Mouse (Mus musculus) forebrain, embryonic 10.5 days (tissue): Measurements from ENCODE around the gene Tmem234. TPM values are rescaled to one million over a fixed set of nuclear protein-coding genes. Genes with fewer than 3 reads are reported as not detected.

Source experiments
- DNase-seq: peaks from one replicate; pipeline ENCODE4 v3.0.0-alpha.2; 2017; ENCODE audit warnings: low spot score; ENCODE audit errors: extremely low spot score
- H3K27ac ChIP-seq: fragments of 300-500 bp; sonication (generic); 2 replicates; pipeline ENCODE4 v1.5.1; 2016; ENCODE audit warnings: mild to moderate bottlenecking
- H3K27me3 ChIP-seq: fragments of 300-500 bp; sonication (generic); 2 replicates; pipeline ENCODE4 v1.6.1; 2016; ENCODE audit warnings: mild to moderate bottlenecking; ENCODE audit not compliant: poor library complexity, severe bottlenecking
- H3K36me3 ChIP-seq: fragments of 300-500 bp; sonication (generic); replicated peaks from 2 replicates; pipeline ENCODE4 v1.6.1; 2016; ENCODE audit warnings: mild to moderate bottlenecking, moderate library complexity
- H3K4me1 ChIP-seq: fragments of 300-500 bp; sonication (generic); 2 replicates; pipeline ENCODE4 v1.6.1; 2016
- H3K4me3 ChIP-seq: fragments of 300-500 bp; sonication (generic); 2 replicates; pipeline ENCODE4 v1.5.1; 2016; ENCODE audit warnings: mild to moderate bottlenecking, moderate library complexity
- H3K9me3 ChIP-seq: fragments of 300-500 bp; sonication (generic); 2 replicates; pipeline ENCODE4 v1.6.1; 2016; ENCODE audit warnings: mild to moderate bottlenecking, moderate library complexity
- WGBS: fragments of 180-500 bp; shearing (Covaris S2); methylation state at CpG from one replicate; pipeline ENCODE4 v1.1.7; 2016; 5-methylcytosine and 5-hydroxymethylcytosine counted together
- microRNA-seq: library from miRNA; unstranded; fragments of <30 nt; microRNA quantifications from one replicate; pipeline ENCODE4, GENCODE M21; 2017
- polyA plus RNA-seq: library from polyadenylated mRNA; unstranded; fragments of >200 nt; fragmentation: Nextera tagmentation; extraction: Ambion mirVana; gene quantifications from 2 replicates; pipeline ENCODE4 v1.2.1, GENCODE M21; 2016

Gene Tmem234
- polyA plus RNA-seq, 1 experiment from 2014 or later: 224 TPM

DNA sequence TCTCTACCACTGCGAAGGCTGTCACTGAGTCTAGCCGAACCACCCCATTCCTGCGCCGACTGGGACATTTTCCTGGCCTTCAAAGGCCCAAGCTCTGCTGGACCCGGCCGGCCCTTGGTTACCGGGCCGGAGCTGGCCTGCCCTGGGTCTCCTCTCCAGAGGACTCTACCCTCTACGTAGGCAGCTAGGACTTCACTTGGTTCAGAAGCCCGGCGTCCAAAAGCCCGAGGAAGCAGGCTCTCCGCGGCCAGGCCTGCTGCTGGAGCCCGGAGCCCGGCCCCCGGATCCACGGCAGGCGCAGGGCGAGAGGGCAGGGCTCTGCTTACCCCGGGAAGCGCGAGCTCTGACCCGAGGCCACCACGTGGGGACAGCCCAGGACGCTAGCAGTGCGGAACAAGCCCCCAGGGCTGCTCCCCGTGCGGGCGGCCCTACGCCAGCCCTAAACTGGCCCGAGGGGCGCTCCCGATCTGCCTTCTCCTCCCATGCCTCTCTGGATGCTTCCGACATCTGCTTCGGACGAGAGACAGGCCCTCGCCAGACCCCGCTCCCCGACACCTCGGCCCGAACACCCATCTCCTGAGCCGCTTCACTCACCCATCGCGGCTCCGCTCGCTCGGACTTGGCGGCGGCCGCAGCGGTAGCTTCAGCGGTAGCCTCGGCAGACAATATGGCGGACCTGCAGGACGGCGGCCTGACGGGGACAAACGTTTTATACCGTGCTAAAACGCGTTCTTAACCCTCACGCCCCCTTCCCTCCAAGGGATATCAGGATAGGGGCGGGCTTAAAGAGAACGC lies 71.8 kb downstream of the Tmem234 start, which contains the start of gene Kpna6:
Kpna6 (minus strand) TSS at position 685 of the 795 bp plus-strand sequence.
- WGBS: under 1% methylated on average over 65 of the region's 65 CpGs
- no peaks in the 10 kb centered on the region for H3K27me3 ChIP-seq
- H3K27ac ChIP-seq: peak within 1 kb of the TSS; percentile 94
- peak within 1 kb of the TSS; percentile 98 for H3K4me3 ChIP-seq
- H3K9me3 ChIP-seq: no peaks in the 10 kb centered on the region
- peaks cover 27% of the 10 kb centered on the region for H3K4me1 ChIP-seq
- H3K36me3 ChIP-seq: peaks cover 44% of the 10 kb centered on the region
- peak; percentile 90 for DNase-seq

DNA sequence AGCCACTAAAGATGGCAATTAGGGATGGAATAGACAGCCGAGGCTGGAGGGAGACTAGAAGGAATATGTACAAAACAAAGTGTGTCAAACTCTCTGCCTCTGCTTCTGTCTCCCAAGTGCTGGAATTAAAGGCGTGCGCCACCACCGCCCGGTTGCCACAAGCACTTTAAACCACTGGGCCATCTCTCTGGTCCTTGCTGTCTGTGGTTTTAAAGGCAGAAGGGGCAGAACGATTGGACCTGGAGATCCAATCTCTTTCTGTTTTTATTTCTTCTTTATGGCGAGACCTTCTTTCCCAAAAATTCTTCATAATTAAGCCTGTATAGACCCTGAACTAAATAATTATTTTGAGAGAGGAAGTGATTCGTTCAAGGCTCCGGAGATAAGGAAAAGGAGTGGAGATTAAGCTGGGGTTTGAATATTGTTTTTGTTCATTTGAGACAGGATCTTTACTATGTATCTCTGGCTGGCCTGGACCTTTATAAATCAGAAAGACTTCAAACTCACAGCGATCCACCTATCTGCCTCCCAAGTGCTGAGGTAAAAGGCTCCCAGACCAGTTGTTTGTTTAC lies 72.5 kb downstream of the Tmem234 start:
- no peaks in the 10 kb centered on the region for H3K9me3 ChIP-seq
- H3K27ac ChIP-seq: peak overlapping the region; percentile 94

More for the DNA sequence above, 72.5 kb downstream of the Tmem234 start:
- peaks cover 27% of the 10 kb centered on the region for H3K4me1 ChIP-seq
- 11% methylated on average over 10 of the region's 10 CpGs for WGBS
- no peak for DNase-seq
- H3K4me3 ChIP-seq: peak overlapping the region; percentile 98
- peaks cover 45% of the 10 kb centered on the region for H3K36me3 ChIP-seq
- no peaks in the 10 kb centered on the region for H3K27me3 ChIP-seq

Small RNAs within 50 kb of the gene (microRNA-seq; reads per million reads assigned to microRNA genes)
- not detected for gene Mir8119

Other genes with a start within 250 kb of the Tmem234 start
- 5.8 and 6.0 TPM in 2 replicates for gene Zbtb8a, start 222.6 kb upstream of the Tmem234 start, polyA plus RNA-seq
- 1.4 and 2.2 TPM in 2 replicates for gene Zbtb8b, start 159.8 kb upstream of the Tmem234 start, polyA plus RNA-seq
- gene Bsdc1, start 139.1 kb upstream of the Tmem234 start, polyA plus RNA-seq: 18.0 and 19.5 TPM in 2 replicates
- not detected in 2 replicates for gene Tssk3, start 109.6 kb upstream of the Tmem234 start, polyA plus RNA-seq
- not detected in 2 replicates for gene Fam229a, start 109.5 kb upstream of the Tmem234 start, polyA plus RNA-seq
- gene Marcksl1, start 87.1 kb upstream of the Tmem234 start, polyA plus RNA-seq: 1,441 and 1,446 TPM in 2 replicates
- gene Hdac1, start 58.0 kb upstream of the Tmem234 start, polyA plus RNA-seq: 294 and 319 TPM in 2 replicates
- 13.9 and 15.7 TPM in 2 replicates for gene Lck, start 27.0 kb upstream of the Tmem234 start, polyA plus RNA-seq
- 1.2 TPM in 2 replicates for gene Fam167b, start 22.1 kb upstream of the Tmem234 start, polyA plus RNA-seq
- 298 and 315 TPM in 2 replicates for gene Eif3i, start within 50 bp of the Tmem234 start, polyA plus RNA-seq
- 2.0 and 2.2 TPM in 2 replicates for gene Dcdc2b, start 13.6 kb downstream of the Tmem234 start, polyA plus RNA-seq
- 30.4 and 34.8 TPM in 2 replicates for gene Iqcc, start 18.4 kb downstream of the Tmem234 start, polyA plus RNA-seq
- 43.9 and 47.1 TPM in 2 replicates for gene Ccdc28b, start 23.3 kb downstream of the Tmem234 start, polyA plus RNA-seq
- gene Txlna, start 40.4 kb downstream of the Tmem234 start, polyA plus RNA-seq: 114 and 118 TPM in 2 replicates
- gene Kpna6, start 72.1 kb downstream of the Tmem234 start, polyA plus RNA-seq: 14.0 and 15.1 TPM in 2 replicates
- 15.7 and 20.0 TPM in 2 replicates for gene Tmem39b, start 96.2 kb downstream of the Tmem234 start, polyA plus RNA-seq
- gene Khdrbs1, start 141.6 kb downstream of the Tmem234 start, polyA plus RNA-seq: 148 and 151 TPM in 2 replicates
- gene Ptp4a2, start 210.6 kb downstream of the Tmem234 start, polyA plus RNA-seq: 317 and 328 TPM in 2 replicates